Mouse (Mus musculus) kidney, adult 2 months (tissue): Measurements from ENCODE around the gene Mapk12.

Experiments
- CTCF ChIP-seq: fragments of 200-500 bp; conservative IDR thresholded peaks from 2 replicates; pipeline ENCODE4 v1.5.1; 2011; ENCODE audit warnings: low read depth, mild to moderate bottlenecking, control low read depth, low read length, moderate library complexity, mixed read lengths; ENCODE audit not compliant: insufficient read depth, insufficient read length
- POLR2A ChIP-seq: fragments of 200-500 bp; IDR thresholded peaks from one replicate; pipeline ENCODE4 v1.6.1; 2011; ENCODE audit warnings: low read depth, low read length, control low read depth

DNA sequence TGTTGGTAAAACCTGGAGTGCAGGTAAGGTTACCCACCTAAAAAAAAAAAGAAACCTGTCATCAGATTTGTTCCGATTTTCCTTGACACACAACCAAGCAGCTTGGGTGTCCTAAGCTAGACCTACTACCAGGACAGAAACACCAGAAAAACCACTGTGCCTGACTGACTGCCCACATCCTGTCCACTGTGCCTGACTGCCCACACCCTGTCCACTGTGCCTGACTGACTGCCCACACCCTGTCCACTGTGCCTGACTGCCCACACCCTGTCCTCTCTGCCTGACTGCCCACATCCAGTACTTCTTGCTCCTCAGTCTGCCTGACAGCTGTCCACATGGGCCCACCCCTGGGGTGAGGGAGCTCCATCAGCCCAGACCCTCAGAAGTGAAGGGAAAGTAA is 33.5 kb downstream of the Mapk12 start:
- no peak for TF ChIP-seq CTCF
- TF ChIP-seq POLR2A = no peak
